Mouse (Mus musculus) hematopoietic multipotent progenitor cell, adult 10-12 weeks (in vitro differentiated cells): Measurements from ENCODE around the gene Itga9. TPM values are rescaled to one million over a fixed set of nuclear protein-coding genes. Genes with fewer than 3 reads are reported as not detected.

ENCODE experiments used
- polyA plus RNA-seq: library from polyadenylated mRNA; stranded (reverse); fragments of >175 nt; gene quantifications from 2 replicates; pipeline ENCODE4 v1.2.3, GENCODE M21; 2012; ENCODE audit warnings: low replicate concordance

Itga9 gene
- 4.2 and 6.4 TPM in 2 replicates for polyA plus RNA-seq

GRCm38 (mm10) chr9:118606148-118606816 is at the start of gene Itga9:
Gene Itga9 (plus strand): TSS chr9:118606690.

GRCm38 (mm10) chr9:118926111-118926650 is 319.7 kb downstream of the Itga9 start, which contains the start of gene Ctdspl:
Gene Ctdspl (plus strand): TSS chr9:118926453.

Other genes starting within 250 kb of the Itga9 start
- gene Eomes, start 128.5 kb upstream of the Itga9 start, polyA plus RNA-seq = 23.5 and 81.3 TPM in 2 replicates
- 12.4 and 15.8 TPM in 2 replicates for gene Golga4, start 100.4 kb upstream of the Itga9 start, polyA plus RNA-seq